Mouse (Mus musculus): Measurements from ENCODE around the gene Gm20388. TPM values are rescaled to one million over a fixed set of nuclear protein-coding genes. Genes with fewer than 3 reads are reported as not detected.

The Gm20388 gene
- total RNA-seq, 1 experiment, result 27.0 TPM

- Histone ChIP-seq H3K27ac (ENCODE audit: insufficient read depth, low read depth, low read length, poor library complexity, severe bottlenecking) (no peak overlapping the region), H3K4me1 (ENCODE audit: control insufficient read depth in 2 of 2, insufficient read depth in 2 of 2, low read length in 2 of 2, poor library complexity in 1 of 2) (peaks cover 7 to 11% of the 10 kb centered on the region in 2 experiments; a peak in 3 of 4 replicates), H3K9me3 (ENCODE audit: control insufficient read depth, insufficient read depth, low read depth, low read length) (no peaks in the 10 kb centered on the region), H3K9ac (ENCODE audit: insufficient read depth, low read depth, low read length, poor library complexity, severe bottlenecking) (no peak overlapping the region), H3K36me3 (ENCODE audit: control insufficient read depth, insufficient read depth, low read length, poor library complexity, severe bottlenecking) (no peaks in the 10 kb centered on the region), H3K4me3 (ENCODE audit: insufficient read depth in 1 of 2, low read depth in 1 of 2, low read length in 2 of 2, poor library complexity in 1 of 2, severe bottlenecking in 1 of 2) (no peak overlapping the region)
- in situ Hi-C loops (cut with MboI; ENCODE audit: low sequenced_read_pairs in 2 of 2, unreplicated experiment in 2 of 2), result no loop called here
- TF ChIP-seq MAFK (IDR thresholded peaks at IDR 0.05; ENCODE audit: insufficient read depth, low read depth, low read length) (no peak), ZC3H11A (IDR thresholded peaks at IDR 0.05; ENCODE audit: borderline replicate concordance, low read depth, low read length) (no peak), HCFC1 (IDR thresholded peaks at IDR 0.05; ENCODE audit: borderline replicate concordance, insufficient read depth, low read length) (no peak), ZNF384 (IDR thresholded peaks at IDR 0.05; ENCODE audit: low read depth, low read length) (no peak), CHD2 (IDR thresholded peaks at IDR 0.05; ENCODE audit: low read depth, low read length) (no peak)
- no peak for DNase-seq (ENCODE audit: low read depth, low spot score)
Measured at GRCm38 (mm10) chr8:122976046-122976445, 3065.4 kb downstream of the Gm20388 start.

DNA sequence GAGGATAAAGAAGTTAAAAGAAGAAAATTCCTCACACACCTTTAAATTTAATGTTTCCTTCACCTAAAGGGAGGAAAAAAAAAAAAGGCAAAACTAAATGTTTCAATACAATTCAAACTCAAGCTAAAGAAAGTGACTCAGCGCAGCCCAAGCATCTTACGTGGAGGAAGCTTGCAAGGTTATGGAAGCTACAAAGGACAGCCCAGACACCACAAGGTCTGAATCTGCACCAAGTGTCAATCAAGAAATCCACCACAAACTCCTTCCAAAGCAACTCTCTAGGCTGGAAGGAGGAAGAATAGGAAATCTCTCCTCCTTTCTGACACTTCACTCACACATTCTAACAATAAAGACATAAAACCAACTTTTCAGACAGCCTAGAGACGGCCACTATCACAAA lies 3068.8 kb downstream of the Gm20388 start:
- H3K4me1 ChIP-seq (ENCODE audit: control insufficient read depth in 2 of 2, insufficient read depth in 2 of 2, low read length in 2 of 2, poor library complexity in 1 of 2), result peaks cover 9 to 11% of the 10 kb centered on the region in 2 experiments; a peak in 3 of 4 replicates
- H3K9ac ChIP-seq (ENCODE audit: insufficient read depth, low read depth, low read length, poor library complexity, severe bottlenecking), result no peak overlapping the region
- DNase-seq (ENCODE audit: low read depth, low spot score), result no peak
- H3K4me3 ChIP-seq (ENCODE audit: insufficient read depth in 1 of 2, low read depth in 1 of 2, low read length in 2 of 2, poor library complexity in 1 of 2, severe bottlenecking in 1 of 2), result no peak overlapping the region
- H3K36me3 ChIP-seq (ENCODE audit: control insufficient read depth, insufficient read depth, low read length, poor library complexity, severe bottlenecking), result no peaks in the 10 kb centered on the region
- H3K27ac ChIP-seq (ENCODE audit: insufficient read depth, low read depth, low read length, poor library complexity, severe bottlenecking), result no peak overlapping the region
- H3K9me3 ChIP-seq (ENCODE audit: control insufficient read depth, insufficient read depth, low read depth, low read length), result no peaks in the 10 kb centered on the region
- TF ChIP-seq ZC3H11A (IDR thresholded peaks at IDR 0.05; ENCODE audit: borderline replicate concordance, low read depth, low read length) (no peak), CHD2 (IDR thresholded peaks at IDR 0.05; ENCODE audit: low read depth, low read length) (no peak)
- in situ Hi-C loops (cut with MboI; ENCODE audit: low sequenced_read_pairs in 2 of 2, unreplicated experiment in 2 of 2), result no loop called here

DNA sequence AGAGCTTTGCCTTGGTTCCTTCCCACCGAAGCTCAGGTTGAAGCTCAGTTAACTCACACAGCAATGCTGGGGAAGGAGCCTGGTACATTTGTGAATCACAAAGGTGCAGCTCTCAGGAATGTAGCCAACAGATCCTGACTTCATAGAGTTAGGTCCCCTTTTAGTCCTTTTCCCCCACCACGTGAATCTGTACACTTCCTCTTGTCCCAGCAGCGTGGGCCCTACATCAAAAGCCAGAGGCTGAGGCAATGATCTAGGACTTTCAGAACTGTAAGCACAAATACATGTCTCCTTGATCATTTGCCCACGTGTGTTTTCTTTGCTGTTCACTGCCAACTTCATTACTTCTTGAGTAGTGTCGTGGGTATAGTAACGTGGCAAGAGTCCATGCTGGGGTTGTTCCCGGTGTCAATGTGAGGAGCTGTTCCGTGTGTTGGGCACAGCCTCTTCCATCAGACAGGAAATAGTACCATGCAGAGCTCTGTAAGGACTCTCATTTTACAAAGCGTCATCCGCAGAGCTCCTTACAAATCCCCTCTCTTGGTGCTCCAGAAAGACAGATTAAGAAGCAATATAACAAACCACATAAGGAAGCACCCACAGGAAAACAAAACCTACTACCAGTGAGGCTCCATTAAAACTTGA lies 3069.3 kb downstream of the Gm20388 start:
- H3K4me1 ChIP-seq (ENCODE audit: control insufficient read depth in 2 of 2, insufficient read depth in 2 of 2, low read length in 2 of 2, poor library complexity in 1 of 2), result peaks cover 9 to 12% of the 10 kb centered on the region in 2 experiments; a peak in 3 of 4 replicates
- in situ Hi-C loops (cut with MboI; ENCODE audit: low sequenced_read_pairs in 2 of 2, unreplicated experiment in 2 of 2), result no loop called here
- H3K36me3 ChIP-seq (ENCODE audit: control insufficient read depth, insufficient read depth, low read length, poor library complexity, severe bottlenecking), result no peaks in the 10 kb centered on the region
- no peak overlapping the region for H3K27ac ChIP-seq (ENCODE audit: insufficient read depth, low read depth, low read length, poor library complexity, severe bottlenecking)
- no peak for TF ChIP-seq HCFC1 (IDR thresholded peaks at IDR 0.05; ENCODE audit: borderline replicate concordance, insufficient read depth, low read length)
- TF ChIP-seq ZC3H11A (IDR thresholded peaks at IDR 0.05; ENCODE audit: borderline replicate concordance, low read depth, low read length), result no peak
- TF ChIP-seq ZNF384 (IDR thresholded peaks at IDR 0.05; ENCODE audit: low read depth, low read length), result no peak
- TF ChIP-seq CHD2 (IDR thresholded peaks at IDR 0.05; ENCODE audit: low read depth, low read length), result no peak
- no peak for TF ChIP-seq MAFK (IDR thresholded peaks at IDR 0.05; ENCODE audit: insufficient read depth, low read depth, low read length)
- no peak for DNase-seq (ENCODE audit: low read depth, low spot score)
- H3K9me3 ChIP-seq (ENCODE audit: control insufficient read depth, insufficient read depth, low read depth, low read length), result no peaks in the 10 kb centered on the region
- no peak overlapping the region for H3K9ac ChIP-seq (ENCODE audit: insufficient read depth, low read depth, low read length, poor library complexity, severe bottlenecking)
- no peak overlapping the region for H3K4me3 ChIP-seq (ENCODE audit: insufficient read depth in 1 of 2, low read depth in 1 of 2, low read length in 2 of 2, poor library complexity in 1 of 2, severe bottlenecking in 1 of 2)

- no peak for TF ChIP-seq CHD2 (IDR thresholded peaks at IDR 0.05; ENCODE audit: low read depth, low read length)
- TF ChIP-seq HCFC1 (IDR thresholded peaks at IDR 0.05; ENCODE audit: borderline replicate concordance, insufficient read depth, low read length), result no peak
- no peak for TF ChIP-seq MAFK (IDR thresholded peaks at IDR 0.05; ENCODE audit: insufficient read depth, low read depth, low read length)
- TF ChIP-seq ZC3H11A (IDR thresholded peaks at IDR 0.05; ENCODE audit: borderline replicate concordance, low read depth, low read length), result no peak
- TF ChIP-seq ZNF384 (IDR thresholded peaks at IDR 0.05; ENCODE audit: low read depth, low read length), result no peak
- H3K36me3 ChIP-seq (ENCODE audit: control insufficient read depth, insufficient read depth, low read length, poor library complexity, severe bottlenecking), result no peaks in the 10 kb centered on the region
- DNase-seq (ENCODE audit: low read depth, low spot score), result no peak
- peaks cover 12 to 17% of the 10 kb centered on the region in 2 experiments; a peak in 3 of 4 replicates for H3K4me1 ChIP-seq (ENCODE audit: control insufficient read depth in 2 of 2, insufficient read depth in 2 of 2, low read length in 2 of 2, poor library complexity in 1 of 2)
- in situ Hi-C loops (cut with MboI; ENCODE audit: low sequenced_read_pairs in 2 of 2, unreplicated experiment in 2 of 2), result no loop called here
- H3K4me3 ChIP-seq (ENCODE audit: insufficient read depth in 1 of 2, low read depth in 1 of 2, low read length in 2 of 2, poor library complexity in 1 of 2, severe bottlenecking in 1 of 2), result no peak overlapping the region
- no peak overlapping the region for H3K27ac ChIP-seq (ENCODE audit: insufficient read depth, low read depth, low read length, poor library complexity, severe bottlenecking)
- no peak overlapping the region for H3K9ac ChIP-seq (ENCODE audit: insufficient read depth, low read depth, low read length, poor library complexity, severe bottlenecking)
- no peaks in the 10 kb centered on the region for H3K9me3 ChIP-seq (ENCODE audit: control insufficient read depth, insufficient read depth, low read depth, low read length)
Measured at GRCm38 (mm10) chr8:122981646-122982045, 3071.0 kb downstream of the Gm20388 start.
